Mouse (Mus musculus) intestine, embryonic 15.5 days (tissue): ENCODE data around the gene Xkr8. TPM values are rescaled to one million over a fixed set of nuclear protein-coding genes. Genes with fewer than 3 reads are reported as not detected.
A peak's percentile ranks its signal among the peaks of the same experiment; 100 is the strongest.

ENCODE experiments used
- ATAC-seq: fragments of 200-750 bp; cut with Nextera tagmentation; 2 replicates; pipeline ENCODE4 v1.8.0; 2017; ENCODE audit warnings: moderate TSS enrichment, moderate library complexity
- H3K27ac ChIP-seq: fragments of 300-500 bp; sonication (generic); 2 replicates; pipeline ENCODE4 v1.5.1; 2015; ENCODE audit warnings: mild to moderate bottlenecking, inconsistent platforms
- H3K27me3 ChIP-seq: fragments of 300-500 bp; sonication (generic); replicated peaks from 2 replicates; pipeline ENCODE4 v1.6.1; 2015; ENCODE audit warnings: inconsistent platforms
- H3K36me3 ChIP-seq: fragments of 300-500 bp; sonication (generic); 2 replicates; pipeline ENCODE4 v1.6.1; 2015; ENCODE audit warnings: inconsistent platforms
- H3K4me1 ChIP-seq: fragments of 300-500 bp; sonication (generic); replicated peaks from 2 replicates; pipeline ENCODE4 v1.6.1; 2015; ENCODE audit warnings: inconsistent platforms
- H3K4me2 ChIP-seq: fragments of 300-500 bp; sonication (generic); replicated peaks from 2 replicates; pipeline ENCODE4 v1.6.1; 2015; ENCODE audit warnings: mild to moderate bottlenecking, inconsistent platforms
- H3K4me3 ChIP-seq: fragments of 300-500 bp; sonication (generic); replicated peaks from 2 replicates; pipeline ENCODE4 v1.5.1; 2015; ENCODE audit warnings: inconsistent platforms
- H3K9ac ChIP-seq: fragments of 300-500 bp; sonication (generic); 2 replicates; pipeline ENCODE4 v1.6.1; 2015; ENCODE audit warnings: inconsistent platforms
- H3K9me3 ChIP-seq: fragments of 300-500 bp; sonication (generic); 2 replicates; pipeline ENCODE4 v1.6.1; 2016; ENCODE audit warnings: inconsistent platforms
- WGBS: fragments of 180-500 bp; shearing (Covaris S2); methylation state at CpG from one replicate; pipeline ENCODE4 v1.1.7; 2015; 5-methylcytosine and 5-hydroxymethylcytosine counted together
- polyA plus RNA-seq: library from polyadenylated mRNA; unstranded; fragments of >200 nt; fragmentation: Nextera tagmentation; extraction: Ambion mirVana; gene quantifications from 2 replicates; pipeline ENCODE4 v1.2.1, GENCODE M21; 2015

Xkr8 gene
- polyA plus RNA-seq, 1 experiment from 2014 or later = 4.0 TPM

DNA sequence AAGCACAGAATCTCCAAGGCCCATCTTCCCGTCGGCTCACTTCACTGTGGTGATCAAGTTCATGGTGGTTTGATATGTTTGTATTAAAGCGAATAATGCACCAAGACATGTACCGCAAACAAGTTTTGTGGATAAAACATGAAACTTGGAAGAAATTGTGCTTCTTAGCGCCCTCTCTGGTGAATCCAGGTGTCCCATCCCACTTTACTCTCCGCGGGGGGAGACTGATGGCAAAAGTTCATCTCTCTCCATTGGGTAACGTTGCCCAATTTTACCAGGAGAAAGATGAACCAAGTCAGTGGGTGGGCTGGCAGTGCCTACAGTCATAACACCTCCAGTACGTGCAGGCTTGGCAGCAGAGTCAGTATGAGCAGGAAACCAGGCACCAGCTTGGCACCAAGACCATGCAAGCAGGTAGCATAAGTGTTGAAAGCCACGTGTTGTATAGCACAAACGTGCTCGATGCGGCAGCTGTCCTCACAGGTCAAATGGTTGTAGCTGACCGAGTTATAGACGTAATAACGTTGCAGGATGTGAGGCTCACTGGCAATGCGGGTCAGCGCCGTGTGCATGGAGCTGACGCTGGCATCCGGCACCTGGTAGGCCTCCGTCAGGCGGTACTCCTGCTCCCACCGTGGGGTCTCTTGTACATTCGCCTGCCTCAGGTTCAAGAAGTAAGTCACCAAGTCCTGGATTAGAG, 875 bp upstream of the Xkr8 start:
- Histone ChIP-seq H3K4me3 (no peak overlapping the region), H3K27me3 (no peaks in the 10 kb centered on the region), H3K9me3 (no peaks in the 10 kb centered on the region), H3K9ac (no peak overlapping the region), H3K4me2 (no peak overlapping the region), H3K4me1 (peaks cover 9% of the 10 kb centered on the region; the same call in 1 of the 2 replicates), H3K27ac (no peak overlapping the region), H3K36me3 (no peaks in the 10 kb centered on the region)
- WGBS = 92% methylated on average over 25 of the region's 25 CpGs
- no peak for ATAC-seq

DNA sequence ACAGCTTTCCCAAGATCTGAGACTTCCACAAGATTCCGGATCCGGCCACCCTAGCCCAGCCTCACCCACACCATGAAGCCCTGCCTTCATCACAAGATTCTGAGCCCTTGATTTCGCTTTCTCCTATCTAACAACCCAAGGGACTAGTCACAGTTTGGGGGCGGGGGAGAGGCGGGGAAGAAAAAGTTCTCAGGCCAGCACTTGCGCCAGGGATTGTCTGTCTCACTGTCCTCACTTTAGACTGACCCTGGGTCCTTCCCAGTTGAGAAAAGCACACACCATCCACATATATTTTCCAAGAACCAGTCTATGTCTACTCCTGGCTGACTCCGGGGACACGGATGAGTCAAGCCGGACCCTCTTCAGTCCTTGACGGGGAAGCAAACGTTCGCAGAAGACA, 730 bp downstream of the Xkr8 start:
- no peaks in the 10 kb centered on the region for H3K9me3 ChIP-seq
- peaks cover 9% of the 10 kb centered on the region; the same call in 1 of the 2 replicates for H3K4me1 ChIP-seq
- peak overlapping the region; percentile 53 for H3K4me3 ChIP-seq
- H3K27me3 ChIP-seq = no peaks in the 10 kb centered on the region
- no peak overlapping the region for H3K27ac ChIP-seq
- WGBS = 45% methylated on average over 12 of the region's 12 CpGs
- H3K36me3 ChIP-seq = no peaks in the 10 kb centered on the region
- H3K9ac ChIP-seq = peak overlapping the region; percentile 57
- no peak for ATAC-seq
- peak overlapping the region; percentile 93 for H3K4me2 ChIP-seq

- Histone ChIP-seq H3K27ac (no peak overlapping the region), H3K4me1 (peaks cover 9% of the 10 kb centered on the region; the same call in 1 of the 2 replicates), H3K27me3 (no peaks in the 10 kb centered on the region), H3K4me2 (no peak overlapping the region), H3K4me3 (no peak overlapping the region), H3K9ac (no peak overlapping the region), H3K9me3 (no peaks in the 10 kb centered on the region), H3K36me3 (no peaks in the 10 kb centered on the region)
- WGBS = 85% methylated on average over 8 of the region's 8 CpGs
- no peak for ATAC-seq
These were observed 4.1 kb downstream of the Xkr8 start for GRCm38 (mm10) chr4:132728233-132728632.

DNA sequence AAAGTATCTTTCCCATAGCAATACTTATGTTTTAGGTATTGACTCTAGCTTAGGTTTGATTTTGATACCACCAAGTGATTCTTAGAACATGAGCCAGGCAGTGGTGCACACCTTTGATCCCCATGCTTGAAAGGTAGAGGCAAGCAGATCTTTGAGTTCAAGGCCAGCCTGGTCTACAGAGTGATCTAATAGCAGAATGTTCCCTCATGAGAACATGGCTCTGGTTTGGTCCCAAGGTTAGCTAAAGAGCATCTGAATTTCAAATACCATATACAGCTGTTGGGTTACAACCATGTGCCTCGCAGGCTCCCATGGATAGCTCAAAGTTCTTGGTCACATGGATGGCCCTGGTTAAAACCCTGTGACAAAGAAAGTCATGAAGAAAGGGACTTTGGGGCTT, 14.1 kb downstream of the Xkr8 start:
- Histone ChIP-seq H3K27ac (no peak overlapping the region), H3K4me2 (no peak overlapping the region), H3K36me3 (peaks cover 23% of the 10 kb centered on the region), H3K4me1 (no peaks in the 10 kb centered on the region), H3K4me3 (no peak overlapping the region), H3K9ac (no peak overlapping the region), H3K9me3 (no peaks in the 10 kb centered on the region), H3K27me3 (no peaks in the 10 kb centered on the region)
- WGBS = 98% methylated on average over 1 of the region's 1 CpGs
- no peak for ATAC-seq

- Histone ChIP-seq H3K27me3 (no peaks in the 10 kb centered on the region), H3K9ac (no peak overlapping the region), H3K9me3 (no peaks in the 10 kb centered on the region), H3K27ac (no peak overlapping the region), H3K4me2 (no peak overlapping the region), H3K4me1 (no peaks in the 10 kb centered on the region), H3K4me3 (no peak overlapping the region), H3K36me3 (peaks cover 29% of the 10 kb centered on the region)
- ATAC-seq = no peak
- WGBS = 96% methylated on average over 7 of the region's 7 CpGs
These were observed 19.2 kb downstream of the Xkr8 start for GRCm38 (mm10) chr4:132713181-132713580.

DNA sequence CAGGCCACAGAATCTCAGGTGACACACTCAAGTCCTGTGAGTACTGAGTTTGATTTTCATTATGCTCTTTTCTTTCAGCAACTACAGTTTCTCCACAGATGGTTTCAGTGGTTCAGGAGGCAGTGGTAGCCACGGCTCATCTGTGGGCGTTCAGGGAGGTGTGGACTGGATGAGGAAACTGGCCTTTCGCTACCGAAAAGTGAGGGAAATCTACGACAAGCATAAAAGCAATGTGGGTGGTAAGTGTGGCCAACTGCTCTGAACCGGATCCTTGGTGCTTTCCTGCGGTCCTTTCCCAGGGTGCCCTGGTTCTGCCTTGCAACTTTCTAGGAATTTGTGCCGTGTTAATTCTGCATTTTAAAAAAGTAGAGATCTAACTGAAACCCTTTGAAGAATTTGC, 25.5 kb downstream of the Xkr8 start:
- 97% methylated on average over 8 of the region's 8 CpGs for WGBS
- no peaks in the 10 kb centered on the region for H3K9me3 ChIP-seq
- no peak overlapping the region for H3K4me2 ChIP-seq
- ATAC-seq = no peak
- no peak overlapping the region for H3K4me3 ChIP-seq
- no peak overlapping the region for H3K9ac ChIP-seq
- H3K27me3 ChIP-seq = no peaks in the 10 kb centered on the region
- H3K4me1 ChIP-seq = no peaks in the 10 kb centered on the region
- no peak overlapping the region for H3K27ac ChIP-seq
- H3K36me3 ChIP-seq = peaks cover 40% of the 10 kb centered on the region

DNA sequence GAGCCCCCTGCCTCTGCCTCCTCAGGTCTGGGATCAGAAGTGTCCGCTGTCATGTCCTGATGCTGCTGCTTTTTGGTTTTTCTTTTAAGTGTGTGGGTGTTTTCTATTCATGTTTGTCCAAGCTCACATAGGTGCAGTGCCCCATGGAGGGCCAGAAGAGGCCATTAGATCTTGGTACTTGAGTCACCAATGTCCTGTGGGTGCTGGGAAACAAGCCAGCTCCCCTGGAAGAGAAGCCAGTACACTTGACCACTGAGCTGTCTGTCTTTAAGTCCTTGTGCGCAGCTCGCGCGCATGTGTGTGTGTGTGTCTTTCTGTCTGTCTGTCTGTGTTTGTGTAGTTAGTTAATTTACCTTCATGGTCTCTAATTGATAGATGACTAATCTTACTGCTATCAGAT, 30.3 kb downstream of the Xkr8 start:
- Histone ChIP-seq H3K27ac (no peak overlapping the region), H3K4me3 (no peak overlapping the region), H3K36me3 (peaks cover 22% of the 10 kb centered on the region), H3K9ac (no peak overlapping the region), H3K4me1 (no peaks in the 10 kb centered on the region), H3K27me3 (no peaks in the 10 kb centered on the region), H3K9me3 (no peaks in the 10 kb centered on the region), H3K4me2 (no peak overlapping the region)
- no peak for ATAC-seq
- 97% methylated on average over 5 of the region's 5 CpGs for WGBS

GRCm38 (mm10) chr4:132693366-132693765, 39.0 kb downstream of the Xkr8 start:
- no peak for ATAC-seq
- Histone ChIP-seq H3K9ac (no peak overlapping the region), H3K36me3 (peaks cover 23% of the 10 kb centered on the region), H3K4me1 (no peaks in the 10 kb centered on the region), H3K9me3 (no peaks in the 10 kb centered on the region), H3K27me3 (no peaks in the 10 kb centered on the region), H3K4me3 (no peak overlapping the region), H3K27ac (no peak overlapping the region), H3K4me2 (no peak overlapping the region)
- 90% methylated on average over 3 of the region's 3 CpGs for WGBS

DNA sequence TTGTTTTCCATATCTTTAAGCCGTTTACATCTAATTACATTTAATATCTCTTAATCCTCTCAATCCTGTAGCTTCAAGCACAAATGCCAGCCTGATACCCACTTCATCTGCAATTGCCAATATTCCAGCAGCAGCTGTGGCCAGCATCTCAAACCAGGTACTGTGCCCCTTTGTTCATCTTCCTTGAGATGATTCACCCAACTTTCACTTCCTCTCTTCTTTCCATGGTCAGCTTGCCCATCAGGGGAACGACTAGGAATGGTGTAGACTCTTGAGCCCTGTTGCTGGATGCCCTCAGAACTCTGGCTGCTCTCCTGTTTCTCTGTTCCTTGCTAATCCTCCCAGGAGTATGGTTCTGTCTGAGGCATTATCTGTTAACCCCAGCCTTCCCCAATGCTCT, 42.7 kb downstream of the Xkr8 start:
- Histone ChIP-seq H3K4me1 (no peaks in the 10 kb centered on the region), H3K27ac (no peak overlapping the region), H3K9me3 (no peaks in the 10 kb centered on the region), H3K36me3 (peaks cover 18% of the 10 kb centered on the region), H3K9ac (no peak overlapping the region), H3K27me3 (no peaks in the 10 kb centered on the region), H3K4me2 (no peak overlapping the region), H3K4me3 (no peak overlapping the region)
- 85% methylated on average over 2 of the region's 2 CpGs for WGBS
- ATAC-seq = no peak

GRCm38 (mm10) chr4:132676771-132677539, 55.4 kb downstream of the Xkr8 start:
- 73% methylated on average over 7 of the region's 7 CpGs for WGBS
- Histone ChIP-seq H3K27ac (no peak overlapping the region), H3K4me3 (no peak overlapping the region)

More at GRCm38 (mm10) chr4:132676771-132677539, 55.4 kb downstream of the Xkr8 start:
- ATAC-seq = no peak
- no peak overlapping the region for H3K9ac ChIP-seq
- H3K27me3 ChIP-seq = no peaks in the 10 kb centered on the region
- H3K4me1 ChIP-seq = no peaks in the 10 kb centered on the region
- H3K9me3 ChIP-seq = no peaks in the 10 kb centered on the region
- H3K36me3 ChIP-seq = 0 out of 2 replicates have a peak, but pooled peaks cover 6% of the 10 kb centered on the region
- H3K4me2 ChIP-seq = no peak overlapping the region
